Mouse (Mus musculus): ENCODE data around the gene Polr3h. TPM values are rescaled to one million over a fixed set of nuclear protein-coding genes. Genes with fewer than 3 reads are reported as not detected.
"Not testable (repeated sequence)": the region's sequence is repeated elsewhere in the genome, so short reads cannot be mapped to it uniquely, and the experiment has no call there.

Polr3h gene
- polyA plus RNA-seq, 1 experiment from 2014 or later, result 60.5 TPM

- not testable (repeated sequence) for H3K27me3 ChIP-seq; H3K4me2 ChIP-seq; H3K4me3 ChIP-seq; H3K4me1 ChIP-seq; H3K27ac ChIP-seq; ATAC-seq (ENCODE audit: insufficient number of reproducible peaks, low FRiP score, low TSS enrichment, low read depth); H3K9ac ChIP-seq; H3K9me3 ChIP-seq
- H3K36me3 ChIP-seq, result peaks cover 97% of the 10 kb centered on the region
- WGBS, result 85% methylated on average over 4 of the region's 4 CpGs
Observed at GRCm38 (mm10) chr15:81908767-81909166, 17.3 kb downstream of the Polr3h start.

- H3K27me3 ChIP-seq, result no peaks in the 10 kb centered on the region
- WGBS, result 93% methylated on average over 8 of the region's 8 CpGs
Observed at GRCm38 (mm10) chr15:81907953-81908352, 18.1 kb downstream of the Polr3h start.

GRCm38 (mm10) chr15:81904939-81905338 is 21.1 kb downstream of the Polr3h start:
- no peak overlapping the region for H3K27ac ChIP-seq

More at GRCm38 (mm10) chr15:81907953-81908352, 18.1 kb downstream of the Polr3h start:
- H3K9ac ChIP-seq, result no peak overlapping the region
- H3K4me3 ChIP-seq, result no peak overlapping the region
- H3K4me2 ChIP-seq, result no peak overlapping the region
- H3K4me1 ChIP-seq, result no peaks in the 10 kb centered on the region
- no peak overlapping the region for H3K27ac ChIP-seq
- no peak for ATAC-seq (ENCODE audit: insufficient number of reproducible peaks, low FRiP score, low TSS enrichment, low read depth)
- no peaks in the 10 kb centered on the region for H3K9me3 ChIP-seq
- peaks cover 97% of the 10 kb centered on the region for H3K36me3 ChIP-seq

DNA sequence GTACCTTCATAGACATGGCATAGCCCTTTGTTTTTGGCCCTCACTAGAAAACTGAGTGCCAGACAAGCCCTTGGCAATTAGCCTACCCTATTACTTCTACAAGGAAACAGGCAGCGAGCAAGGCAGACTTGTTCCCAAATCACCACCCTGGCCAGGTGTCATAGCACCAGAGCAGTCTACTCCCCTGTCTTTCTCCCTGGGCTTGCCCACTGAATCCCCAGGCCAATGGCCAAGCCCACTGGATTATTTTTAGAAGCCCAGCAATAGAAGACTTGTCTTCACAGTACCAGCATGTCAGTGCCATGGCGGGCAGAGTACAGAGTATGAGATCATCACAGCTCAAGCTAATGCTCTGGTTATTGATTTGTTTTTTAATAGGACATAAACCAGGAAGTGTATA is 27.3 kb downstream of the Polr3h start:
- Histone ChIP-seq H3K4me1 (no peaks in the 10 kb centered on the region), H3K9ac (no peak overlapping the region), H3K4me2 (no peak overlapping the region), H3K27me3 (no peaks in the 10 kb centered on the region), H3K36me3 (peaks cover 85% of the 10 kb centered on the region), H3K4me3 (no peak overlapping the region), H3K9me3 (no peaks in the 10 kb centered on the region), H3K27ac (no peak overlapping the region)
- 88% methylated on average over 2 of the region's 2 CpGs for WGBS
- no peak for ATAC-seq (ENCODE audit: insufficient number of reproducible peaks, low FRiP score, low TSS enrichment, low read depth)

More at GRCm38 (mm10) chr15:81904939-81905338, 21.1 kb downstream of the Polr3h start:
- Histone ChIP-seq H3K4me2 (no peak overlapping the region), H3K4me1 (no peaks in the 10 kb centered on the region), H3K27me3 (no peaks in the 10 kb centered on the region), H3K9ac (no peak overlapping the region), H3K36me3 (peaks cover 97% of the 10 kb centered on the region), H3K4me3 (no peak overlapping the region), H3K9me3 (no peaks in the 10 kb centered on the region)
- ATAC-seq (ENCODE audit: insufficient number of reproducible peaks, low FRiP score, low TSS enrichment, low read depth), result no peak
- 34% methylated on average over 2 of the region's 2 CpGs for WGBS

- H3K4me3 ChIP-seq, result no peak overlapping the region
- H3K36me3 ChIP-seq, result peaks cover 84% of the 10 kb centered on the region
- 93% methylated on average over 5 of the region's 5 CpGs for WGBS
- no peak for ATAC-seq (ENCODE audit: insufficient number of reproducible peaks, low FRiP score, low TSS enrichment, low read depth)
- no peaks in the 10 kb centered on the region for H3K4me1 ChIP-seq
- H3K27ac ChIP-seq, result no peak overlapping the region
- H3K9ac ChIP-seq, result no peak overlapping the region
- H3K9me3 ChIP-seq, result no peaks in the 10 kb centered on the region
- no peaks in the 10 kb centered on the region for H3K27me3 ChIP-seq
- H3K4me2 ChIP-seq, result no peak overlapping the region
Observed at GRCm38 (mm10) chr15:81897607-81898285, 28.3 kb downstream of the Polr3h start.

- ATAC-seq (ENCODE audit: insufficient number of reproducible peaks, low FRiP score, low TSS enrichment, low read depth), result no peak
- H3K9ac ChIP-seq, result no peak overlapping the region
- no peaks in the 10 kb centered on the region for H3K4me1 ChIP-seq
- H3K27me3 ChIP-seq, result no peaks in the 10 kb centered on the region
- peaks cover 81% of the 10 kb centered on the region for H3K36me3 ChIP-seq
- WGBS, result 87% methylated on average over 2 of the region's 2 CpGs
- no peak overlapping the region for H3K4me2 ChIP-seq
- H3K4me3 ChIP-seq, result no peak overlapping the region
- no peaks in the 10 kb centered on the region for H3K9me3 ChIP-seq
- H3K27ac ChIP-seq, result no peak overlapping the region
Observed at GRCm38 (mm10) chr15:81896407-81896806, 29.6 kb downstream of the Polr3h start.

GRCm38 (mm10) chr15:81894002-81894401 is 32.0 kb downstream of the Polr3h start:
- no peak overlapping the region for H3K4me3 ChIP-seq
- no peak overlapping the region for H3K4me2 ChIP-seq
- H3K36me3 ChIP-seq, result peaks cover 83% of the 10 kb centered on the region
- H3K9ac ChIP-seq, result no peak overlapping the region
- H3K27ac ChIP-seq, result no peak overlapping the region
- H3K27me3 ChIP-seq, result no peaks in the 10 kb centered on the region
- no peaks in the 10 kb centered on the region for H3K4me1 ChIP-seq
- H3K9me3 ChIP-seq, result no peaks in the 10 kb centered on the region
- no peak for ATAC-seq (ENCODE audit: insufficient number of reproducible peaks, low FRiP score, low TSS enrichment, low read depth)
- 68% methylated on average over 1 of the region's 1 CpGs for WGBS

DNA sequence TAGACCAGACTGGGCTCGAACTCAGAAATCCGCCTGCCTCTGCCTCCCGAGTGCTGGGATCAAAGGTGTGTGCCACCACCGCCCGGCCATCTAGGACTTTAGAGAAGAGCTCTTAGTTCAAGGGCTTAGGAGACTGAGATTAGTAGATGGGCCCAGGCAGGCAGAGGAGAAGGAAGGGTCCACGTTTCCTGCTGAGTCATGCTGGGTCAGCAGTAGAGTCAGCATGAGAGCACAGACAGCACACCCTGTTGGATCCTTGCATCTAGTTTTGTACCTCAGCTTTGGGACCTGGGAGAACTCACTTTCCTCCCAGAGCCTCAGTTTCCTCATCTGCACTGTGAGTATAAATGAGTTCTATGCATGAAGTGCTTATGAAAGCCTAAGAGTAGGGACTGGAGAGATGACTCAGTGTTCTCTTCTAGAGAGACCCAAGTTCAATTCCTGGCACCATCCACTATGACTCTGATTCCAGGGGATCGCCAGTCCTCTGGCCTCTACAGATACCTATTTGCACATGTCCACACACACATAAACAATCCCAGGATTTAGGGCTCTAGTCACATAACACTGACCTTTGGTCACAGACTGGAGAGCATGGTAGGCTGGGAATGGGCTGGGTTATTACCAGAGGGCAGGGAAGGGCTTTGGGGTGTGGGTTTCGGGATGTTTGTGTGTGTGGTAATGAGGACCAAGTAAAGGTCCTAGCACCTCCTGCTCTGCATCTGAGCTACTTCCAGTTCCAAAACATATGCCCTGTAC is 34.0 kb downstream of the Polr3h start:
- H3K4me1 ChIP-seq, result no peaks in the 10 kb centered on the region
- no peak overlapping the region for H3K9ac ChIP-seq
- no peak overlapping the region for H3K4me3 ChIP-seq
- H3K27me3 ChIP-seq, result no peaks in the 10 kb centered on the region
- H3K36me3 ChIP-seq, result peaks cover 86% of the 10 kb centered on the region
- H3K9me3 ChIP-seq, result no peaks in the 10 kb centered on the region
- H3K27ac ChIP-seq, result no peak overlapping the region
- no peak for ATAC-seq (ENCODE audit: insufficient number of reproducible peaks, low FRiP score, low TSS enrichment, low read depth)
- no peak overlapping the region for H3K4me2 ChIP-seq
- WGBS, result 94% methylated on average over 8 of the region's 8 CpGs

DNA sequence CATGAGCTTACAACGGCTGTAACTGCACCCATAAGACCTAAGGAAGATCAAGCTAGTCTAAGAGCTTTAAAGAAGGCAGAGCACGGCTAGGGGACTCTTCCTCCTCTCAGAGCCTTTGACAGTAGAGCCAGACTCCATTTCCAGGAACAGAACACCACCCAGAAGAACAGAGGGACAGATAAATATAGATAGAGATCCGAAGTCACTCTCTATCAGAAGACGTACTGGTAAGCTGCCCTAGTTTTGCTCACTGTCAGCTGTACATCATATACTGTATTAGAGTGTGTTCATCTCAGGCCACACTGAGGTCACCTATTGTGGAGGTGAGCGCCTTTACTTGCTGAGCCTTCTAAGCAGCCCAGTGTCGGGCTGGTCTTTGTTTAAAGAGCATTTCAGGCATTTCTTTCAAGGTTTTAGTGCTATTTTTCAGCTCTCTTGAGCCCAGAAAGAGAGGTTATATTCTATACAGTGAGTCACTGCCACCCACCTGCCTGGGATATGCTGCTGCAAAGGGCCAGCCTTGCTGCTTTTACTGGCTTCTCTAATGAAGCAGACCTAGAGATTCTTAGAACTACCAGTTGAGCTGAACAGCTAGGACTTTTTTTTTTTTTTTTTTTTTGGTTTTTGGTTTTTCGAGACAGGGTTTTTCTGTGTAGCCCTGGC is 34.8 kb downstream of the Polr3h start:
- 88% methylated on average over 7 of the region's 7 CpGs for WGBS
- peaks cover 85% of the 10 kb centered on the region for H3K36me3 ChIP-seq
- H3K4me1 ChIP-seq, result no peaks in the 10 kb centered on the region
- no peak overlapping the region for H3K9ac ChIP-seq
- H3K27ac ChIP-seq, result no peak overlapping the region
- H3K4me2 ChIP-seq, result no peak overlapping the region
- H3K9me3 ChIP-seq, result no peaks in the 10 kb centered on the region
- no peaks in the 10 kb centered on the region for H3K27me3 ChIP-seq
- H3K4me3 ChIP-seq, result no peak overlapping the region
- ATAC-seq (ENCODE audit: insufficient number of reproducible peaks, low FRiP score, low TSS enrichment, low read depth), result no peak

- ATAC-seq (ENCODE audit: insufficient number of reproducible peaks, low FRiP score, low TSS enrichment, low read depth), result no peak
- 89% methylated on average over 7 of the region's 7 CpGs for WGBS
- Histone ChIP-seq H3K9me3 (no peaks in the 10 kb centered on the region), H3K4me1 (no peaks in the 10 kb centered on the region), H3K4me2 (no peak overlapping the region), H3K4me3 (no peak overlapping the region), H3K27me3 (no peaks in the 10 kb centered on the region), H3K9ac (no peak overlapping the region), H3K27ac (no peak overlapping the region), H3K36me3 (peaks cover 75% of the 10 kb centered on the region)
Observed at GRCm38 (mm10) chr15:81889175-81889574, 36.9 kb downstream of the Polr3h start.

DNA sequence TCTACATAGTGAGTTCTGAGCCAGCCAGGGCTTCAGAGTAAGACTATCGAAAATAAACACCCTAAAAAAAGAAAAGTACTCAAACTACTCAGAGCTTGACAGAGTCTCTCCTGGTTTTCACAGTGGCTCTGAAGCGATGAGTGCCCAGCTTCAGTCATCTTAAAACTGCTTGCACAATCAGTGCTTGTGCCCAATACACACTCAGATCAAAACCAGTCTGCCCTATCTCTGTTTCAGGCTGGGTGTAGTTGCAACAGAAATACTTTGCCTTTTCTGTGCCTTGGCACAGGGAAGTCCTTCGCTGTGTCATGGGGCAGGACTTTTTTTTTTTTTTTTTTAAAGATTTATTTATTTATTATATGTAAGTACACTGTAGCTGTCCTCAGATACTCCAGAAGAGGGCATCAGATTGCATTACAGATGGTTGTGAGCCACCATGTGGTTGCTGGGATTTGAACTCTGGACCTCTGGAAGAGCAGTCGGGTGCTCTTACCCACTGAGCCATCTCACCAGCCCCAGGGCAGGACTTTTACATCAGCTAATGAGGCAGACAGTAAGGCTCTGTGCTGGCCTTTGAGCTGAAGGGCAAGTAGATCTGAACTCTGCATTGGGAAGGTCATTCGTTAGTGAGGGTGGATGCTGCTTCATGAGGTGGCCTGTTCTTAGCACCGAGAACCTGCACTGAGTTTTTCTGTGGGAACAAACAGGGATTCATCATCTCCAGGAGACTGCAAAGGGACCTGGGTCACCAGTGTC is 39.1 kb downstream of the Polr3h start:
- WGBS, result 94% methylated on average over 6 of the region's 6 CpGs
- no peak for ATAC-seq (ENCODE audit: insufficient number of reproducible peaks, low FRiP score, low TSS enrichment, low read depth)
- no peak overlapping the region for H3K4me3 ChIP-seq
- no peaks in the 10 kb centered on the region for H3K4me1 ChIP-seq
- no peak overlapping the region for H3K4me2 ChIP-seq
- no peaks in the 10 kb centered on the region for H3K9me3 ChIP-seq
- H3K27me3 ChIP-seq, result no peaks in the 10 kb centered on the region
- peaks cover 59% of the 10 kb centered on the region for H3K36me3 ChIP-seq
- no peak overlapping the region for H3K27ac ChIP-seq
- H3K9ac ChIP-seq, result no peak overlapping the region
